Mouse (Mus musculus) liver, adult 2 months (tissue): ENCODE results near the gene Gm3029. TPM values are rescaled to one million over a fixed set of nuclear protein-coding genes. Genes with fewer than 3 reads are reported as not detected.
"Not testable (repeated sequence)": the region's sequence is repeated elsewhere in the genome, so short reads cannot be mapped to it uniquely, and the experiment has no call there.

Source experiments
- DNase-seq: peaks from one replicate; pipeline ENCODE4 v3.0.0-alpha.2; 2011; ENCODE audit warnings: low read depth, low spot score; ENCODE audit errors: extremely low read depth
- H3K27ac ChIP-seq: fragments of 200-500 bp; replicated peaks from 2 replicates; pipeline ENCODE4 v1.5.1; 2012; ENCODE audit warnings: low read depth, mild to moderate bottlenecking, control low read depth, inconsistent platforms, low read length; ENCODE audit not compliant: insufficient read depth
- H3K27me3 ChIP-seq: fragments of 200-500 bp; 2 replicates; pipeline ENCODE4 v1.6.1; 2012; ENCODE audit warnings: mild to moderate bottlenecking, moderate library complexity, low read length, inconsistent platforms; ENCODE audit not compliant: control insufficient read depth, insufficient read depth
- H3K36me3 ChIP-seq: fragments of 200-500 bp; 2 replicates; pipeline ENCODE4 v1.6.1; 2012; ENCODE audit warnings: low read length, inconsistent platforms; ENCODE audit not compliant: control insufficient read depth, insufficient read depth
- H3K4me1 ChIP-seq: fragments of 200-500 bp; 2 replicates; pipeline ENCODE4 v1.6.1; 2011; ENCODE audit warnings: low read length; ENCODE audit not compliant: control insufficient read depth, insufficient read depth
- H3K4me3 ChIP-seq: fragments of 200-500 bp; 2 replicates; pipeline ENCODE4 v1.5.1; 2011; ENCODE audit warnings: low read depth, mild to moderate bottlenecking, control low read depth, low read length, moderate library complexity; ENCODE audit not compliant: insufficient read depth
- H3K79me2 ChIP-seq: fragments of 200-500 bp; 2 replicates; pipeline ENCODE4 v1.6.1; 2012; ENCODE audit warnings: inconsistent platforms, mild to moderate bottlenecking, low read length, moderate library complexity; ENCODE audit not compliant: control insufficient read depth, insufficient read depth
- H3K9ac ChIP-seq: fragments of 200-500 bp; 2 replicates; pipeline ENCODE4 v1.6.1; 2012; ENCODE audit warnings: low read depth, mild to moderate bottlenecking, control low read depth, inconsistent platforms, low read length
- WGBS: fragments of 180-500 bp; shearing (Covaris S2); methylation state at CpG from one replicate; pipeline ENCODE4 v1.1.7; 2018; 5-methylcytosine and 5-hydroxymethylcytosine counted together
- polyA plus RNA-seq: library from polyadenylated mRNA; depleted of rRNA; stranded (reverse); fragments of >200 nt; gene quantifications from 2 replicates; pipeline ENCODE4 v1.2.3, GENCODE M21; 2012; rRNA removed
- total RNA-seq: library from RNA; depleted of rRNA; stranded (reverse); fragments of >200 nt; gene quantifications from 2 replicates; pipeline ENCODE4 v1.2.3, GENCODE M21; 2014; rRNA removed

Gene Gm3029
- total RNA-seq = not detected in 2 replicates
- not detected in 2 replicates for polyA plus RNA-seq

GRCm38 (mm10) chr14:3931456-3931855, at the start of gene Gm3029:
TSS of gene Gm3029 (plus strand) at chr14:3931756.
- H3K4me3 ChIP-seq, H3K4me1 ChIP-seq, H3K27ac ChIP-seq, DNase-seq, H3K27me3 ChIP-seq, H3K9ac ChIP-seq, H3K79me2 ChIP-seq, H3K36me3 ChIP-seq: not testable (repeated sequence)
- 57% methylated on average over 1 of the region's 2 CpGs for WGBS

GRCm38 (mm10) chr14:3883872-3884271, 47.7 kb upstream of the Gm3029 start, which contains the start of gene Gm2916:
TSS of gene Gm2916 (plus strand) at chr14:3884172.
- not testable (repeated sequence) for H3K27ac ChIP-seq
- WGBS = no CpG with 5 or more reads among the region's 1 CpGs

GRCm38 (mm10) chr14:3963247-3963646, 31.7 kb downstream of the Gm3029 start, which contains the start of gene Gm3095:
TSS of gene Gm3095 (plus strand) at chr14:3963547.
- not testable (repeated sequence) for H3K9ac ChIP-seq
- WGBS = no CpG with 5 or more reads among the region's 2 CpGs

More at GRCm38 (mm10) chr14:3883872-3884271, 47.7 kb upstream of the Gm3029 start, which contains the start of gene Gm2916:
- H3K36me3 ChIP-seq, H3K4me1 ChIP-seq, DNase-seq, H3K27me3 ChIP-seq, H3K9ac ChIP-seq, H3K79me2 ChIP-seq, H3K4me3 ChIP-seq: not testable (repeated sequence)

More at GRCm38 (mm10) chr14:3963247-3963646, 31.7 kb downstream of the Gm3029 start, which contains the start of gene Gm3095:
- H3K4me1 ChIP-seq, H3K27ac ChIP-seq, H3K79me2 ChIP-seq, H3K27me3 ChIP-seq, DNase-seq, H3K36me3 ChIP-seq, H3K4me3 ChIP-seq: not testable (repeated sequence)

Other genes starting within 250 kb of the Gm3029 start
- not detected in 2 replicates for gene Gm3043, start 243.0 kb upstream of the Gm3029 start, total RNA-seq
- gene Gm3043, start 243.0 kb upstream of the Gm3029 start, polyA plus RNA-seq = not detected in 2 replicates
- not detected in 2 replicates for gene Gm3002, start 121.7 kb upstream of the Gm3029 start, total RNA-seq
- not detected in 2 replicates for gene Gm3002, start 121.7 kb upstream of the Gm3029 start, polyA plus RNA-seq
- gene Gm3033, start 85.5 kb upstream of the Gm3029 start, total RNA-seq = not detected in 2 replicates
- gene Gm3033, start 85.5 kb upstream of the Gm3029 start, polyA plus RNA-seq = not detected in 2 replicates
- gene Gm2916, start 47.6 kb upstream of the Gm3029 start, total RNA-seq = not detected in 2 replicates
- gene Gm2916, start 47.6 kb upstream of the Gm3029 start, polyA plus RNA-seq = not detected in 2 replicates
- not detected in 2 replicates for gene Gm3095, start 31.8 kb downstream of the Gm3029 start, total RNA-seq
- gene Gm3095, start 31.8 kb downstream of the Gm3029 start, polyA plus RNA-seq = not detected in 2 replicates
- gene Gm3099, start 66.6 kb downstream of the Gm3029 start, total RNA-seq = not detected in 2 replicates
- gene Gm3099, start 66.6 kb downstream of the Gm3029 start, polyA plus RNA-seq = not detected in 2 replicates
- gene Gm5796, start 92.2 kb downstream of the Gm3029 start, total RNA-seq = not detected in 2 replicates
- not detected in 2 replicates for gene Gm5796, start 92.2 kb downstream of the Gm3029 start, polyA plus RNA-seq
- gene Gm3115, start 152.4 kb downstream of the Gm3029 start, total RNA-seq = not detected in 2 replicates
- gene Gm3115, start 152.4 kb downstream of the Gm3029 start, polyA plus RNA-seq = not detected in 2 replicates
- gene Gm8108, start 178.8 kb downstream of the Gm3029 start, total RNA-seq = not detected in 2 replicates
- gene Gm8108, start 178.8 kb downstream of the Gm3029 start, polyA plus RNA-seq = not detected in 2 replicates
- not detected in 2 replicates for gene Gm3127, start 233.3 kb downstream of the Gm3029 start, total RNA-seq
- gene Gm3127, start 233.3 kb downstream of the Gm3029 start, polyA plus RNA-seq = not detected in 2 replicates